Mouse (Mus musculus) cerebellum, postnatal 36 days (tissue): ENCODE data around the gene Synrg.

ENCODE experiments used
- DNase-seq, 2 experiments: peaks; one replicate each; pipeline ENCODE4 v3.0.0; 2021 to 2022; ENCODE audit warnings: mixed read lengths in 2 of 2

Gene Synrg

GRCm38 (mm10) chr11:84042808-84043762, 78.9 kb downstream of the Synrg start:
- peak in 1 of 2 experiments; percentile 12 for DNase-seq

- no peak for DNase-seq
Measured at GRCm38 (mm10) chr11:84044988-84045387, 80.8 kb downstream of the Synrg start.

DNA sequence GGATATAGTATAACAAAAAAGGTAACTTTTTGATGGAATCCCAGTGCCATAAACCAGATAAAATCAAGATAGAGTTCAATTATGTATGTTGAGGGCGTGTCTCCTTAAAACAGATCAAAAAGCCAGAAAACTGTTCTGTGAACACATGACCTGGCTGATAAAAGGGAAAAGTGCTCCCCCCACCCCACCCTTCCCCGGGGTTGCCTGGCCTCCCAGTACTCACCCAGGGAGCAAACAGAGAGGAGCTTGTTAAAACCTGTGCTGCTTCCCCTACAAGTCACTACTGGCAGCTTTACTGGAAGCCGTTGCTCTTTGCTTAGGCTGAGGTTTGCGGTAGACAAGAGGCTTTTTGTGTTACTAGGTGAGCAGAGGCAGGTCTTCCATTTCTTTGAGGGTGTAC, 83.0 kb downstream of the Synrg start:
- no peak for DNase-seq

DNA sequence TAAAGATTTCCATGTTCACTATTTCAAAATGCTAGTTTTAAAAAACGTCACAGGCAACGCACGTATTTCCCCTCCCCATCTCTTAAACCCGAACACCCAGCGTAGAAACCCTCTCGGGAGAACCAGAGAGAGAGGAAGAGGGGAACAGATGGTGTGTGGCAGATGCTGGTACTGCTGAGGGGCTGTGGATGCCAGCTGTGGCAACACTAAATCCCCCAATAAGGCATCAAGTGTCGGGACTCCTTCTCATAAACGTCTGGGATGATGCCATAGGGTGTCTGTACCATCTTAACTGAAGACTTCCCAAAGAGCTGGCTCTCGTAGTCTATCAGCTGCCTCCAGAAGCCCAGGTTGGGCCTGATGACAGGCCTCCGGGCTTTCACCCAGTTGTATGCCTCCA, 84.2 kb downstream of the Synrg start:
- no peak for DNase-seq

GRCm38 (mm10) chr11:84053055-84053454, 88.8 kb downstream of the Synrg start:
- no peak for DNase-seq

DNA sequence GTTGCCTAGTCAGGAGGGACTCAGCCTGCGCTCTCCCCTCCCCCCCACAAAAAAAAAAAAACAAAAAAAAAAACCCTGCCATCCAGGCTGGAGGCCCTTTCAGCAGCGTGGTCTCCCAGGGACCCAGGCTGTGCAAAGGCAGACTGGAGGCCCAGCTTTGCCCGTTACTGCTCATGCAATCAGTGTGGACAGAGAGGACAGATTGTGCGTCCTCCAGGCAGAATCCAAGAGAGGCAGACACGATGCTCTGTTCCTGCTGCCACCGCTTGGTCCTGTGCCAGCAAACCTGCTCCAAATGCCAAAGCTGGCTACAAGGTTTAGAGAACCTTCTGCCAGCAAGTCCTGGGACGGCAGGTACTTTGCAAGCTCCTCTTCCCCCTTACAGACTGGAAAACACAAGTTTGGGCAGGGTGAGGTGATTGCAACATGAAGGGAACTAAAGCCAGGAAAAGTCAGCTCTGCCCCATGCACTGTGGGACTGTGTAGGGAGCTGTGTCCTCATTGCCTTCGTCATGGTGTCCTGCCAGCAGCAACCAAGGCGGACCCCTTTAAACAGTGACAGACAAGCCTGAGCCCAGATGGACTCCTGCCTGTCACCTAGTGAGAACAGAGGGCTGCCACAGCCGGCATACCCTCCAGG, 89.4 kb downstream of the Synrg start:
- peak; percentile 96 for DNase-seq

DNA sequence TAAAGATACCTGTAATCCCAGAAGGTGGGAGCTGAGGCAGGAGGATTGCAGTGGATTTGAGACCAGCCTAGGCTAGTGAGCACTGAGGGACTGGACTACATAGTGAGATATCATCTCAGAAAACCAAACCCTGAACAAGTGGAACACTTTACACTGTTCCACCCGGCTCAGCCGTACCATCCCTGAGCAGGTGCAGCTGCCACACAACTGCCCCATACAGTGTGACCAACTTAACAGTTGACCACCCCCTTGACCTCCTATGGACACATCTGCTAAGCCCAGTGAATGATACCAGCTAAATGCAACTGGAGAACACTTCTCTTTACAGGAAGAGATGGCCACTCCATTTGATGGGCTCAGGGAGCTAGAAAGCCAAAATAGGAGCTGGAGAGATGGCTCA, 93.2 kb downstream of the Synrg start:
- DNase-seq: no peak

DNA sequence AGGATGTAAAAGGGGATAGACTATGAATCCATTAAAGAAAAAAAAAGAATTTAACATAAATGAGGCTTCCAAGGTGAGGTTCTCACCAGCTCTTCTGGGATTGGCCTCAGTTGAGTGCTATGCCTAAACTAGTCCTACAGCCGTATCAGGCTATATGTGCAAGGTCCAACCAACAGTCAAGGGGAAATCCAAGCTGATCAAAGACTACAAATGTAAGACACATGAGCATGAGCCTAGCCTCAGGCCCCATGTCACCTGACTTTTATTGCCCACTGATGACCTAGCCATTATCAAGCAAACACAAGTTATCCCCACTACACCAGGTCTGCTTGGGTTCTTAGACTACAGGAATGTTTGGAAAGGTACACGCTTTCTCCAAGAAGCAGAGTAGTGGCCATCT, 95.6 kb downstream of the Synrg start:
- no peak for DNase-seq

- DNase-seq: no peak
Measured at GRCm38 (mm10) chr11:84060635-84061034, 96.4 kb downstream of the Synrg start.

DNA sequence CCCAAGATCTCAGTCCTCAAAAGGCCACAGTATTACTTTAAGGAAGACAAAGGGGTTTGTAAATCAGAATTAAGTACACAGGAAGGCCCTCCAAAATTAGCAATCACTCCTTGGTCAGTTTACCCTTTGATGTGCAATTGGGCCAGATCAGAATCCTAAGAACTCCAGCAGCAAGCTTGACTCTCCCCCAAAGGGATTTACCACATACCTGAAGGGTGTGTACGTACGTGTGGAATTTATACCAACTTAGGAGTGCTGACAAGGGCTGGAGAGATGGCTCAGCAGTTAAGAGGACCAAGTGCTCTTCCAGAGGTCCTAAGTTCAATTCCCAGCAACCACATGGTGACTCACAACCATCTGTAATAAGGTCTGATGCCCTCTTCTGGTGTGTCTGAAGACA, 97.7 kb downstream of the Synrg start:
- DNase-seq: no peak

DNA sequence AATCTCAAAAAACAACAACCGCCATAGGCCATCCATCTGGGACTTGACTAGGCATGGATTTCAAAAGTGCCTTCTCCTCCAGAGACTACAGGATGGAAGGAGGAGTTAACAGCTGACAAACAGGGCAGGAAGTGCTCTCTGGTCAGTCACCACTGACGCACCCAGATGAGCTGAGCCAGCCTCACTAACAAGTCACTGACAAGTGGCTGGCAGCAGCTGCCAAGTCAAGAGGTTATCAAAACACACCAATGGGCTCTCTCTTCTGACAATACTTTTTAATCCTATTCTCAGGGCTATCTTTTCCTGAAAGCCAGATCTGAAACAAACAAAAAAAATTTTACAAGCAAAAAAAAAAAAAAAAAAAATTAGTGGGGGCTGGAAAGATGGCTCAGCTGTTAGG, 98.6 kb downstream of the Synrg start:
- DNase-seq: no peak

- no peak for DNase-seq
Measured at GRCm38 (mm10) chr11:84063631-84064209, 99.5 kb downstream of the Synrg start.

GRCm38 (mm10) chr11:84066071-84066481, 101.8 kb downstream of the Synrg start:
- DNase-seq: peak; percentile 36 to 57

- DNase-seq: peak; percentile 74 to 82
Measured at GRCm38 (mm10) chr11:84066927-84067645, 102.9 kb downstream of the Synrg start.

DNA sequence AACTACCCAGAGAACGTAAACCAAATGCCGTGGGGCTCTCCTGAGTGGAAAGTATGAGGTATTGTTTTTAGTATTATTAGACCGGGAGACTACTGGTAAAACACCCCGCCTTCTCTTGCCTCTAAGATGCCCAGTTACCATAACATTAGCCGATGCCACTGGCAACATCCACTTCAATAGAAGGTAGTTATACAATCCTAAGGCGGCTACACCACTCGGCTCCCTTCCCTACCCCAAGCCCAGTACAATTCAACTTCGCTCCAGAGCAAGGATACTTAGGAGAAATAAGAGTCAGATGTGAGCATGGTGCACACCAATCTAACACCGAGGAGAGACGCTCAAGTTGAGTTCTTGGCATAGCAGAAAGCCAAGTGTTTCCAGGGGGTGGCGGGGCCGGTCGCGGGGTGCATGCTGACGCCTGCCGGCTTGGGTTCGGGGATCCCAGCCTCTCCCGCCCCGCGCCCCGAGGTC, 103.5 kb downstream of the Synrg start:
- no peak for DNase-seq

GRCm38 (mm10) chr11:84068191-84069033, 104.2 kb downstream of the Synrg start:
- peak; percentile 76 to 77 for DNase-seq

GRCm38 (mm10) chr11:84069034-84069370, 104.8 kb downstream of the Synrg start, which contains the start of gene Dusp14:
Gene Dusp14 (minus strand): TSS chr11:84069261.
- DNase-seq: no peak

- DNase-seq: no peak
Measured at GRCm38 (mm10) chr11:84072904-84073651, 108.8 kb downstream of the Synrg start.

DNA sequence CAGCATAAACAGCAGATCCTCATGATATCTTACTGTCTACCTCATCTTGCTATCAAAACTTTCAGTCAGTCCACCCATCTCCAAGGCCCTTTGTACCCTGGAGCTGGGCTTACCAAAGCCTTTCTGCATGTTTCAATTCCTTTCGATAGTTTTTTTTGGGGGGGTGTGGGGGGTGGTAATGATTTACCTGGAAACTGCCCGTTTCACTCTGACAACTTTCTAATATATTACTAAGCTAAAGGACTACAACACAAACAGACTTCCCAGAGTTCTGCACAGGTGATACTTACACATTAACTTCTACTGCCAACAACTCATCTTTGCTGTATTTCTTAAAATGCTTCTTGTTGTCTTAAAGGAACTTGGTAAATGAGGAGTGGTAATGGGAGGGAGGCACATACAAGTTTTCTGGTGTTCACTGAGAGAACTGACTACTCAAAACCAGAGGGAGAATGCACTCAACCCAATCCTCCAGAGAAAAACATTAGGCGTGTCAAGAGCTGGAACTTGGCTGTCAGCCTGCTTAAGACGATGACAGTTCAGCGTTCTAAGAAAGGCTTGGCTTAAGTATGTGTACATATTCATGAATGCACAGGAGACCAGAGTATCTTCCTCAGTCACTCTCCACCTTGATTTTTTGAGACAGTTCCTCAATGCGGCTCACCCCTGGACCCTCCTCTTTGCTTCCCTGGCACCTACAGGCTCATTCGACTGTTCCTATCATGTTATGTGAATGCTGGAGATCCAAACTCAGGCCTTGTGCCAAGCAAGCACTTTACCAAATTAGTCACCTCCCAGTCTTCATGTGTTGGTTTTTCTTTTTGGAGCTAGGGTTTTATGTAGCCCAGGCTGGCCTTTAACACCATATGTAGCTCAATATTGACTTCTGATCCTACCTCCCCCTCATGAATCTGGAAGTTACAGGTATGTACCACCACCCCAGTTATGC, 109.9 kb downstream of the Synrg start:
- DNase-seq: no peak

GRCm38 (mm10) chr11:84077008-84077407, 112.8 kb downstream of the Synrg start:
- no peak for DNase-seq
